Mouse (Mus musculus): ENCODE measurements around the gene Setd1b.

Gene Setd1b

DNA sequence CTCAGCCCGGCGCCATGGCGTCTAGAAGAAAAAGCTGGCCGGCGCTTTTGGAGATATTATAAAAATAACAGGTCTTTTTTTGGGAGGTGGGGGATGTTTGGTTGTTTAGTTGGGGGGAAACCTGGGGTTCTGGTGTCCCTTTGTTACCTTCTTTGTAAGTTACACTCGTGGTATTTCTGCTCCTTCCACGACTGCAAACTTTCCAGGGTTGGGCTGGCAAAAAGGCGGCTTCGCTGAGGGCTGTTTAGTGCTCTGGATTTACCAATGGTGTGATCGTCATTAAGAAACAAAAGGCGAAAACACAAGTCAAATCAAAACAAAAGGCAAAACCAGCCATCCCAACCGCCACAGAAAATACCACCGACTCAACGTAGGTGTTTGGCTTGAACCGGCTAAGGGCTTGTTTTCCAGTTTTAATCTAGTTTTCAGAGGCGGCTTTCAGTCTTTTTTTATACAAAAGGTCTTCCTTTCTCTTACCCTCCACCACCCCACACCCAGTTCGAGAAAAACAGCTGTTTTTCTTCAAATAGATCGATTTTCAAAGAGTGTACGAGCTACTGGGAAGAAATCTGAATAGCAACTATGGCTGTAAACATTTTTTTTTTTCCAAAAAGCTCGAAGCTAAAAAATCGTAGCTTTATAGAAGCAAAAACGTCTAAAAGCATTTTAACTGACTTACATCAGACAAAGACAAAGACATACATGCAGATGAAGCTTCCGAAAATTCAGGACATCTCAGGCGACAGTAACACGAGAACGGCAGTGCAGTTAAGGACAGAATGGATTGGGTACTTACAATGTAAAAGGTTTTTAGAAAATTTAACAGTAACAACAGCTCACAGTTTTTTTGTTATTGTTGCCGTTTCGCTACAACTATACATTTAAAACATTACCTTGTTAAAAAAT, 2.0 kb upstream of the Setd1b start:
- peak; percentile 59 for DNase-seq (ENCODE audit: low read depth, low spot score)

- peak; percentile 98 for DNase-seq (ENCODE audit: low read depth, low spot score)
Measured at GRCm38 (mm10) chr5:123140694-123141554, 1.1 kb upstream of the Setd1b start.

DNA sequence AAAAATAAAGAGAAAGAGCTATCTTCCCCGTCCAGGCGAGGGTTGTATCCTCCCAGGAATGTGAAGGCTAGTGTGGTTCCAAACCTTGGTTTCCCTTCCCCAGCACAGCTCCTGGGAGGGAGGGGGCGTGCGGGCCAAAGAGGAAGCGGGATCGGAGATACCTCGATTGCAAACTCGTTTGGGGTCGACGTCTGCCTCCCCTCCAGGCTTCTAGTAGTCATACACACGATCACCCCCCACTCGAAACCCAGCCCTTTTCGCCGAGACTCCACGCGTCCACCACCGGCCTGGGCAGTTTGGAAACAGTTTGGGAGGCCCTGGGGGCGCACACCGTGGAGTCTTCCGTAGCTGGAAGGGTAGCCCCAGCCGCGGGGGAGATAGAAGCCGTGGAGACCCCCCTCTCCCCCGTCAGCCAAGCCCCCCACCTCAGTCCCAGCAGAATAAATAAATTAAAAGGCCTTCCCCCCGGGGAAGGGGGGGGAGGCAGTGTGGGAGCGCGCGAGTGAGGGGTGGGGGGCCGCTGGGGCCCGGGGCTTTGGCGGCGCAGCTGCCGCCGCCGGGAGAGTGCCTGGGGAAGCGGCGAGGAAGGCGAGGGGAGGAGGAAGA, 335 bp upstream of the Setd1b start:
- DNase-seq (ENCODE audit: low read depth, low spot score) = no peak

- peak; percentile 76 for DNase-seq (ENCODE audit: low read depth, low spot score)
Measured at GRCm38 (mm10) chr5:123143251-123143970, 1.4 kb downstream of the Setd1b start.

GRCm38 (mm10) chr5:123143971-123144745, 2.2 kb downstream of the Setd1b start:
- no peak for DNase-seq (ENCODE audit: low read depth, low spot score)

GRCm38 (mm10) chr5:123144746-123145590, 3.0 kb downstream of the Setd1b start:
- peak; percentile 46 for DNase-seq (ENCODE audit: low read depth, low spot score)

- DNase-seq (ENCODE audit: low read depth, low spot score) = no peak
Measured at GRCm38 (mm10) chr5:123146357-123146756, 4.4 kb downstream of the Setd1b start.

DNA sequence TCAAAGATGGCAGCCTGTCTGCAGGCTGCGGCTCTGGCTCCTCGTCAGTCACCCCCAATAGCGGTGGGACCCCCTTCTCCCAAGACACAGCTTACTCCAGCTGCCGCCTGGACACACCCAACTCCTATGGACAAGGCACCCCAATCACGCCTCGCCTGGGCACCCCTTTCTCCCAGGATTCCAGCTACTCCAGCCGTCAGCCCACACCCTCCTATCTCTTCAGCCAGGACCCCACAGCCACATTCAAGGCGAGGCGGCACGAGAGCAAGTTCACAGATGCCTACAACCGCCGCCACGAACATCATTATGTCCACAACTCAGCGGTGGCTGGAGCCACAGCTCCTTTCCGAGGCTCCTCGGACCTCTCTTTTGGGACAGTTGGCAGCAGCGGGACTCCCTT, 5.6 kb downstream of the Setd1b start:
- no peak for DNase-seq (ENCODE audit: low read depth, low spot score)

GRCm38 (mm10) chr5:123148073-123148722, 6.2 kb downstream of the Setd1b start:
- DNase-seq (ENCODE audit: low read depth, low spot score) = no peak

DNA sequence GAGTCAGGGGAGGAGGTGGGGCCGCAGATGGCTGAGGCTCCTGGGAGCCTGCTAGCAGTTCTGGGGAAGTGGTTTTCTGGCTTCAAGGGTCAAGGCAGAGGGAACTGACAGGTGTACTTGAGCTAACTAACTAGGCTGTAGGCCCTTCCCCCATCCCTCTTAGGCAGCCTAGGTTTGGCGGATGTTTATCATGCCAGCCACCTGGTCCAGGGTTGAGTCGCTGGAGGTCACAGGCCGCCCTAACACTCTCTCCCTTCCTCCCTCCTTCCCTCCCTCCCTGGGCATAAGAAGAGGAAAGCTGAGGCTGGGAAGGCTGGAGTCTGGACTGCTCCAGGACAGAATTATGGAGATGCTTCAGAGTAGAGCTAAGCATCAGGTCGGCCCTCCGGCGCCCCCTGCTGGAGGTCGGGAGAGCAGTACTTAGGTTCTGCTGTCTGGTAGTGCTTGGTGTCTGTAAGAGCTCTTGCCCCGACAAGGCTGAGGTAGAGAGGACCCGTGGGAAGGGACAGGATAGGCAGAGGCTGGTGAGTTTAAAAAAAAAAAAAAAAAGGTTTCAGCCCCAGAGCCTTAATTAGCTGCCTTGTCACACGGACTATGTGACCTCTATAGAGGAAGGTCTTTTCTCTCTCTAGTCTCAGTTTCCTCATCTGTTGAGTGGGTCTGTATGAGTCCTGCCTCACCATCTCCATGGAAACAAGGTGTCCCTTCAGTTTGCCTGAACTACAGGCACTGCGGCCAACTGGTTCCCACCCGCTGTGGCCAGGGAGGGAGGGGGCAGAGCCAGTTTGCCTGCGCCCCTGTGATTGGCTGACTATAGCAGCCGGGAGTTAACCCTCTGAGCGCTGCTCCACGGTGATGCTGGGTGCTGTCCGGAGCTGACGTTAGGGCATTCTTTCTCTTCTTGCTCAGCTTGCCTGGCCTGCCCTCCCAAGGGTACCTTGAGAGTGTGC, 7.7 kb downstream of the Setd1b start:
- DNase-seq (ENCODE audit: low read depth, low spot score) = peak; percentile 95

GRCm38 (mm10) chr5:123150641-123151040, 8.6 kb downstream of the Setd1b start:
- DNase-seq (ENCODE audit: low read depth, low spot score) = peak; percentile 54

- peak; percentile 67 for DNase-seq (ENCODE audit: low read depth, low spot score)
Measured at GRCm38 (mm10) chr5:123151077-123151476, 9.1 kb downstream of the Setd1b start.

DNA sequence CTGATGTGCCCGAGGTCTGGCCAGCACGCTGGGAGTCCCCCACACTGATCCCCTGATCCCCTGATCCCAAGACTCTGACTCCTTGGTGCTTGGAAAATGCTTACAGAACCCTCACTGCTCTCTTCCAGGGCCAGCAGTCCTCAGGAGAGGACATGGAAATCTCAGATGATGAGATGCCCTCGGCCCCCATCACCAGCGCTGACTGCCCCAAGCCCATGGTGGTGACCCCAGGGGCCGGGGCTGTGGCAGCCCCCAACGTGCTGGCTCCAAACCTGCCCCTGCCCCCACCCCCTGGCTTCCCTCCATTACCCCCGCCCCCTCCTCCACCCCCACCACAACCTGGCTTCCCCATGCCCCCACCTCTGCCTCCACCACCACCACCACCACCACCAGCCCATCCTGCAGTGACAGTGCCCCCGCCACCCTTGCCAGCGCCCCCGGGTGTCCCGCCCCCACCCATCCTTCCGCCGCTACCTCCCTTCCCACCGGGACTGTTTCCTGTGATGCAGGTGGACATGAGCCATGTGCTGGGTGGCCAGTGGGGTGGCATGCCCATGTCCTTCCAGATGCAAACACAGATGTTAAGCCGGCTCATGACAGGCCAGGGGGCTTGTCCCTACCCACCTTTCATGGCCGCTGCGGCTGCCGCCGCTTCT, 9.8 kb downstream of the Setd1b start:
- no peak for DNase-seq (ENCODE audit: low read depth, low spot score)

- DNase-seq (ENCODE audit: low read depth, low spot score) = no peak
Measured at GRCm38 (mm10) chr5:123152901-123153300, 10.9 kb downstream of the Setd1b start.

DNA sequence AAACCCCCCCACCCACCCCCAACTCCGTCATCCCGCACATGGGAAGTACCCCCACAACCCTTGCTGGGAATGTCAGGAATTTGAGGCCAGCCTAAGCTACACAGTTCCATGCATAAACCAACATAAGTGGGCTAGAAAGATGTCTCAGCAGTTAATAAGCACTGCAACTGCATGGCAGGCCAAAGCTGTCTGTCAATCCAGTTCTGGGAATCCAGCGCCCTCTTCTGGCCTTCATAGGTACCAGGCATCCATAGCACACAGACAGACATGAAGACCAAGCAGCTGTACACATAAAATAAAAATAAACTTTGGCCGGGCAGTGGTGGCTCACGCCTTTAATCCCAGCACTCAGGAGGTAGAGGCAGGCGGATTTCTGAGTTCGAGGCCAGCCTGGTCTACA, 13.4 kb downstream of the Setd1b start:
- DNase-seq (ENCODE audit: low read depth, low spot score) = peak; percentile 85

DNA sequence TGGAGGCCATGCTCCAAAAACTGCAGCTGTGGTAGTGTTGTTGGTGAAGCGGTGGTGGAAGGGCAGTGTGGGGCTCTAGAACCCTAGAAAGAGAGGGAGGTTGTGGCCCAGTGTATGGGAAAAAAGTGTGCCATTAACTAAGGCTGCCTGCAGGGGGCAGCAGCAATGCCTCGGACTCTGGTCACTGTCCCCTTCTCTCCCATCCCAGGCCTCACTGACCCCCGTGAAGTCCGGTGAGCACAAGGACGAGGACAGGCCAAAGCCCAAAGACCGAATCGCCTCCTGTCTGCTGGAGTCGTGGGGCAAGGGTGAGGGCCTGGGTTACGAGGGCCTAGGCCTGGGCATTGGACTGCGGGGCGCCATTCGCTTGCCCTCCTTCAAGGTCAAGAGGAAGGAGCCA, 14.8 kb downstream of the Setd1b start:
- no peak for DNase-seq (ENCODE audit: low read depth, low spot score)

GRCm38 (mm10) chr5:123157972-123158371, 16.0 kb downstream of the Setd1b start:
- DNase-seq (ENCODE audit: low read depth, low spot score) = no peak

- no peak for DNase-seq (ENCODE audit: low read depth, low spot score)
Measured at GRCm38 (mm10) chr5:123159446-123159845, 17.5 kb downstream of the Setd1b start.
